In genomic region chr1:65177452-65177851, GRCm38 (mm10) we compare ENCODE assay signal across 8 mouse cellular contexts. TPM values are rescaled to one million over a fixed set of nuclear protein-coding genes. Genes with fewer than 3 reads are reported as not detected.
A peak's percentile ranks its signal among the peaks of the same experiment; 100 is the strongest.
DNase-seq lines count a peak whose midpoint lies in the region; ATAC-seq and TF ChIP-seq lines count a peak whose summit lies in the region.

No protein-coding gene starts in this region.

- DNase-seq in adrenal gland, postnatal 14 days: peak; percentile 29
- no peak for DNase-seq in adrenal gland, postnatal 25 days
- peak; percentile 5 for DNase-seq in brain, adult 2 months (ENCODE audit: low read depth, low spot score)
- no peak for DNase-seq in cerebellum, adult 2 months
- DNase-seq in cerebellum, adult 11-12 months: no peak

- H3K9ac ChIP-seq in hindbrain, embryonic 15.5 days: peak overlapping the region; percentile 93; the same call in 1 of the 2 replicates

- H3K4me2 ChIP-seq in hindbrain, embryonic 15.5 days: peak overlapping the region; percentile 66

- no peaks in the 10 kb centered on the region for H3K9me3 ChIP-seq in hindbrain, embryonic 15.5 days
- H3K9me3 ChIP-seq in megakaryocyte, embryonic 14.5 days: no peaks in the 10 kb centered on the region

- ATAC-seq in hindbrain, embryonic 15.5 days (ENCODE audit: low FRiP score, low read depth): no peak
- ATAC-seq in CD4-positive, CD25-positive, alpha-beta regulatory T cell, adult 4 months: no peak

- no peak for TF ChIP-seq POLR2A in cerebellum, adult 2 months (IDR thresholded peaks at IDR 0.05; ENCODE audit: borderline replicate concordance, insufficient read depth, low read length)

- WGBS in hindbrain, embryonic 15.5 days: 58% methylated on average over 3 of the region's 3 CpGs
- 61% methylated on average over 3 of the region's 3 CpGs for WGBS in cerebellum, adult 2 months

- H3K36me3 ChIP-seq in hindbrain, embryonic 15.5 days: 0 out of 2 replicates have a peak, but pooled peaks cover 8% of the 10 kb centered on the region
- peaks cover 36% of the 10 kb centered on the region for H3K36me3 ChIP-seq in megakaryocyte, embryonic 14.5 days (replicated peaks; ENCODE audit: low read length)

- peak overlapping the region; percentile 74 for H3K4me3 ChIP-seq in hindbrain, embryonic 15.5 days
- peak overlapping the region; percentile 96 for H3K4me3 ChIP-seq in megakaryocyte, embryonic 14.5 days (replicated peaks)
- H3K4me3 ChIP-seq in cerebellum, adult 2 months (replicated peaks; ENCODE audit: insufficient read depth, low read depth, low read length): no peak overlapping the region

- no peak for TF ChIP-seq CTCF in cerebellum, adult 2 months (IDR thresholded peaks at IDR 0.05; ENCODE audit: borderline replicate concordance, insufficient read depth, low read depth, low read length)

- H3K27me3 ChIP-seq in hindbrain, embryonic 15.5 days: no peaks in the 10 kb centered on the region
- H3K27me3 ChIP-seq in megakaryocyte, embryonic 14.5 days (replicated peaks): no peaks in the 10 kb centered on the region
- H3K27me3 ChIP-seq in cerebellum, adult 2 months (ENCODE audit: control insufficient read depth, insufficient read depth, low read length): no peaks in the 10 kb centered on the region

- peak overlapping the region; percentile 97; the same call in 1 of the 2 replicates for H3K27ac ChIP-seq in hindbrain, embryonic 15.5 days (replicated peaks)
- no peak overlapping the region for H3K27ac ChIP-seq in cerebellum, adult 2 months (ENCODE audit: insufficient read depth, low read length)

- peaks cover 44% of the 10 kb centered on the region for H3K4me1 ChIP-seq in hindbrain, embryonic 15.5 days (replicated peaks)
- peaks cover 38% of the 10 kb centered on the region for H3K4me1 ChIP-seq in megakaryocyte, embryonic 14.5 days
- no peaks in the 10 kb centered on the region for H3K4me1 ChIP-seq in cerebellum, adult 2 months (ENCODE audit: control insufficient read depth, insufficient read depth, low read length)

RNA-seq across cellular contexts. Expression of gene Idh1, which starts 8.8 kb away (rescaled TPM):
- total RNA-seq in adrenal gland, postnatal 14 days (2021): 345 and 387 TPM in 2 replicates
- 698 and 945 TPM in 2 replicates for total RNA-seq in adrenal gland, postnatal 25 days (2021)
- polyA plus RNA-seq in hindbrain, embryonic 15.5 days (2015; fragmentation: Nextera tagmentation; extraction: Ambion mirVana): 465 and 481 TPM in 2 replicates
- 3.3 TPM in 1 of 2 replicates, not detected in the other for polyA plus RNA-seq in megakaryocyte, embryonic 14.5 days (2012; ENCODE audit: insufficient read depth, low replicate concordance)
- polyA plus RNA-seq in cerebellum, adult 2 months (2012; rRNA removed): 33.2 and 35.3 TPM in 2 replicates
- polyA plus RNA-seq in CD4-positive, CD25-positive, alpha-beta regulatory T cell, adult 4 months (2017; shearing (Covaris generic)): 10 to 100 TPM in 1 of 2 experiments, 1 to 10 TPM in 1; 7.9 to 10.2 TPM

RNA-seq across cellular contexts. Expression of gene Pikfyve, which starts 9.0 kb away (rescaled TPM):
- total RNA-seq in adrenal gland, postnatal 14 days (2021): 27.9 TPM in 2 replicates
- 33.8 and 36.8 TPM in 2 replicates for total RNA-seq in adrenal gland, postnatal 25 days (2021)
- polyA plus RNA-seq in hindbrain, embryonic 15.5 days (2015; fragmentation: Nextera tagmentation; extraction: Ambion mirVana): 10.9 and 11.5 TPM in 2 replicates
- 1.6 and 2.6 TPM in 2 replicates for polyA plus RNA-seq in megakaryocyte, embryonic 14.5 days (2012; ENCODE audit: insufficient read depth, low replicate concordance)
- polyA plus RNA-seq in cerebellum, adult 2 months (2012; rRNA removed): 12.9 and 14.3 TPM in 2 replicates
- polyA plus RNA-seq in CD4-positive, CD25-positive, alpha-beta regulatory T cell, adult 4 months (2017; shearing (Covaris generic)): 10 to 100 TPM; 11.8 to 13.6 TPM

RNA-seq across cellular contexts. Expression of gene D630023F18Rik, which starts 54.4 kb away (rescaled TPM):
- total RNA-seq in adrenal gland, postnatal 14 days (2021): not detected in 2 replicates
- total RNA-seq in adrenal gland, postnatal 25 days (2021): not detected in 2 replicates
- 2.0 and 2.4 TPM in 2 replicates for polyA plus RNA-seq in hindbrain, embryonic 15.5 days (2015; fragmentation: Nextera tagmentation; extraction: Ambion mirVana)
- polyA plus RNA-seq in megakaryocyte, embryonic 14.5 days (2012; ENCODE audit: insufficient read depth, low replicate concordance): not detected in 2 replicates
- 2.2 and 3.1 TPM in 2 replicates for polyA plus RNA-seq in cerebellum, adult 2 months (2012; rRNA removed)
- not detected for polyA plus RNA-seq in CD4-positive, CD25-positive, alpha-beta regulatory T cell, adult 4 months (2017; shearing (Covaris generic))

RNA-seq across cellular contexts. Expression of gene Gm28845, which starts 58.1 kb away (rescaled TPM):
- total RNA-seq in adrenal gland, postnatal 14 days (2021): not detected in 2 replicates
- not detected in 2 replicates for total RNA-seq in adrenal gland, postnatal 25 days (2021)
- not detected in 2 replicates for polyA plus RNA-seq in hindbrain, embryonic 15.5 days (2015; fragmentation: Nextera tagmentation; extraction: Ambion mirVana)
- polyA plus RNA-seq in megakaryocyte, embryonic 14.5 days (2012; ENCODE audit: insufficient read depth, low replicate concordance): not detected in 2 replicates
- polyA plus RNA-seq in cerebellum, adult 2 months (2012; rRNA removed): 0.82 and 1.0 TPM in 2 replicates
- polyA plus RNA-seq in CD4-positive, CD25-positive, alpha-beta regulatory T cell, adult 4 months (2017; shearing (Covaris generic)): not detected

Comparison
In these comparisons a context has a peak if more than half of its experiments do, and no peak if none do; other contexts are left out.
1. DNase-seq: peak in adrenal gland, postnatal 14 days (single experiment) and brain, adult 2 months (single experiment); none in adrenal gland, postnatal 25 days (single experiment), cerebellum, adult 2 months (0 of 2) and cerebellum, adult 11-12 months (single experiment).
2. RNA of gene Idh1, which starts 8.8 kb away (polyA plus RNA-seq): 465 to 481 TPM in hindbrain, embryonic 15.5 days; 33.2 to 35.3 TPM in cerebellum, adult 2 months, 7.9 to 10.2 TPM in CD4-positive, CD25-positive, alpha-beta regulatory T cell, adult 4 months and 3.3 TPM in megakaryocyte, embryonic 14.5 days; every median in the first group is over 10 times any median in the second.